Mouse (Mus musculus): ENCODE results near the gene Fndc3b.

GRCm38 (mm10) chr3:27550409-27550808, 160.7 kb downstream of the Fndc3b start:
- TF ChIP-seq MYOG (IDR thresholded peaks at IDR 0.05; ENCODE audit: control insufficient read depth, extremely low read depth, insufficient read length) (no peak), CTCF (IDR thresholded peaks at IDR 0.05; ENCODE audit: control insufficient read depth, insufficient read depth, insufficient read length) (no peak), MYOD1 (IDR thresholded peaks at IDR 0.05; ENCODE audit: control insufficient read depth, insufficient read length, low read depth) (no peak), MAX (IDR thresholded peaks at IDR 0.05) (no peak), USF1 (IDR thresholded peaks at IDR 0.05; ENCODE audit: low read depth) (no peak), CEBPB (IDR thresholded peaks at IDR 0.05; ENCODE audit: low read depth) (no peak), FOSL1 (IDR thresholded peaks at IDR 0.05; ENCODE audit: insufficient read depth, low read length, poor library complexity, severe bottlenecking) (no peak)

Measured in C2C12 (cell line).